Mouse (Mus musculus) natural killer cell, adult 2 months (primary cell): ENCODE results near the gene Afg3l1.
"Not testable (repeated sequence)": the region's sequence is repeated elsewhere in the genome, so short reads cannot be mapped to it uniquely, and the experiment has no call there.

Experiments used
- DNase-seq, 2 experiments: peaks; one replicate each; pipeline ENCODE4 v3.0.0; 2022; ENCODE audit warnings: low spot score in 2 of 2

Gene Afg3l1

DNA sequence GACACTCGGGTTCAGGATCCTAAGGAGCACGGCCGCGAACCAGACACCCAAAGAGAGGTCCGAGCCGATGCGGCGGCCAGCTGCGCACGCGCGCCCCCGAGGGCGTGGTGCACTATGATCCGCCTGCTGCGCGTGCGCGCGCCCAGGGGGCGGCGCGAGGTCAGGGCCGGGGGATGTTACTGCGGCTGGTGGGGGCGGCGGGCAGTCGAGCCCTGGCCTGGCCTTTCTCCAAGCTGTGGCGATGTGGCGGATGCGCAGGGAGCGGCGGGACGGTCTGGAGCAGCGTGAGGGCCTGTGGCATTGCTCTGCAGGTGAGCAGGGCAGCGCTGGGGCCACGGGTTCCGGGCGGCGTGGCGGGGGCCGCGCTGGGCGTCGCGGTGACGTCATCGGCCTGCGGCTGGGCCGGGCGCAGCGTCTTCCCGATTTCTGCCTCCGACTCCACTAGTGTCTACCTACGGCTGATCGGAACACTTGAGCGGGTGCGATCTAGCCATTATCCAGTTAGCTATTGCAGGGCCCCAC lies at the start of gene Afg3l1:
Afg3l1 (plus strand) TSS at position 167 of the 522 bp plus-strand sequence.
- peak; percentile 91 to 92 for DNase-seq

DNA sequence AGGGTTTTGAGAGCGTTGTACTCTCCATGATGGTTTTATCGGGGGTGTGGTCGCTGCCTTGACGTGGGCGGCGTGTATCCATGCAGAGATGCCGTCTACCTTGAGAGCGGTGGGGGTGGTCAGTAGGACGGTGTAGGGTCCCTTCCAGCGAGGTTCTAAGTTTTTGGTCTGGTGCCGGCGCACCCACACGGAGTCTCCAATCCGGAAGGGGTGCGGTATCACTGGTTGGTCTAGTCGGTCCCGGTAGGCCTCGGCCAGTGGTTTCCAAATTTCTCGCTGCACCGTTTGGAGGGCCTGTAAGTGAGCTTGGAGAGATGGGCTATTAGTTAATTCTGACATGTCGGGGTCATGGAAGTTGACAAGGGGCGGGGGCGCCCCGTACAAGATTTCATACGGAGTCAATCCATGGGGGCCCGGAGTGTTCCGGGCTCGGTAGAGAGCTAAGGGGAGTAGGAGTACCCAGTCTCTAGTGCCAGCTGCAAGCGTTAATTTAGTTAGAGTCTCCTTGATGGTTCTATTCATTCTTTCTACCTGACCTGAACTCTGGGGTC lies 49.3 kb upstream of the Afg3l1 start:
- no peak for DNase-seq

DNA sequence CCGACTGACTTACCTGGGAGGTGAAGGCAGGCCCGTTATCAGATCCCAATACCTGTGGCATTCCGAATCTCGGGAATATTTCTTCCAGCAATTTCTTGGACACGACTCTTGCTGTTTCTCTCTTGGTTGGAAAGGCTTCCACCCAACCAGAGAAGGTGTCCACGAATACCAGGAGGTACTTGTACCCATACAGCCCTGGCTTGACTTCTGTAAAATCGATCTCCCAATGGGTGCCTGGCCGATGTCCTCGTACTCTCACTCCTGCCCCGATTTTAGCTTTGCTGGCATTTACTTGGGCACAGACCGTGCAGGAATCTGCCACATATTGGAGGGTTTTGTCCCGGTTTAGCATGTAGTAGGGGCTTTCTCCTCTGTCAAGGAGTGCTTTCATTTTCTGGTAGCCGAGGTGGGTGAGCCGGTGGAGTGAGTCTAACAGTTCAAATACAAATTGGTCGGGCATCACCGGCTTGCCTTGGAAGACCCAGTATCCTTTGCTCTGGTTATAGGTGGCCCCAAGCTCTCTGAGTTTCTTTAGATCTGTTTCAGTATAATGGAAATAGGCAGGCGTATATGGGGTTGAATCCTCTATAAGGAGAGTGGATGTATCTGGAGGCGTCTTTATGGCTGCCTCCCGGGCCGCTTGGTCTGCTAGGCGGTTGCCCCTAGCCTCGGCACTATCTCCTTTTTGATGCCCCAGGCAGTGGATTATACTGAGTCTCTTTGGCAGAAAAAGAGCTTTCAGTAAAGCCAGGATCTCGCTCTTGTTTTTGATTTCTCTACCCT lies 48.6 kb upstream of the Afg3l1 start:
- no peak for DNase-seq

DNA sequence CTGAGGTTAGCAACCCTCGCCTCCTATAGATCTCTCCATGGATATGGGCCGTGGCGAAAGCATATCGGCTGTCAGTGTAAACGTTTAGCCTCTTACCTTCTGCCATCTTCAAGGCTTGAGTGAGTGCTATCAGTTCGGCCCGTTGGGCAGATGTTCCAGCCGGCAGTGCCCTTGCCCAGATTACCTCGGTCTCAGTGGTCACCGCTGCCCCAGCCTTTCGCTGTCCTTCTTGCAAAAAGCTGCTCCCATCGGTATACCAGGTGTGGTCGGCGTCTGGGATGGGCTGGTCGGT lies 48.0 kb upstream of the Afg3l1 start:
- not testable (repeated sequence) for DNase-seq

DNA sequence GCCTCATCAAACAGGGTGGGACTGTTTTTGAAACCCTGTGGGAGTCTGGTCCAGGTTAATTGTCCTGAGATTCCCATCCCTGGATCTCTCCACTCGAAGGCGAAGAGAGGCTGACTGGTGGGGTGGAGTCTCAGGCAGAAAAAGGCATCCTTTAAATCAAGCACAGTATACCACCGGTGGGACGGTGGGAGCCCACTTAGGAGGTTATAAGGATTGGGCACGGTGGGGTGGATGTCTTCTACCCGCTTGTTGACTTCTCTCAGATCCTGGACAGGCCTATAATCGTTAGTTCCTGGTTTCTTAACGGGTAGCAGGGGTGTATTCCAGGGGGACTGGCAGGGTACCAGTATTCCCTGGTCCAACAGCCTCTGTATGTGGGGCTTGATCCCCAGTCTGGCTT lies 46.8 kb upstream of the Afg3l1 start:
- DNase-seq: not testable (repeated sequence)

DNA sequence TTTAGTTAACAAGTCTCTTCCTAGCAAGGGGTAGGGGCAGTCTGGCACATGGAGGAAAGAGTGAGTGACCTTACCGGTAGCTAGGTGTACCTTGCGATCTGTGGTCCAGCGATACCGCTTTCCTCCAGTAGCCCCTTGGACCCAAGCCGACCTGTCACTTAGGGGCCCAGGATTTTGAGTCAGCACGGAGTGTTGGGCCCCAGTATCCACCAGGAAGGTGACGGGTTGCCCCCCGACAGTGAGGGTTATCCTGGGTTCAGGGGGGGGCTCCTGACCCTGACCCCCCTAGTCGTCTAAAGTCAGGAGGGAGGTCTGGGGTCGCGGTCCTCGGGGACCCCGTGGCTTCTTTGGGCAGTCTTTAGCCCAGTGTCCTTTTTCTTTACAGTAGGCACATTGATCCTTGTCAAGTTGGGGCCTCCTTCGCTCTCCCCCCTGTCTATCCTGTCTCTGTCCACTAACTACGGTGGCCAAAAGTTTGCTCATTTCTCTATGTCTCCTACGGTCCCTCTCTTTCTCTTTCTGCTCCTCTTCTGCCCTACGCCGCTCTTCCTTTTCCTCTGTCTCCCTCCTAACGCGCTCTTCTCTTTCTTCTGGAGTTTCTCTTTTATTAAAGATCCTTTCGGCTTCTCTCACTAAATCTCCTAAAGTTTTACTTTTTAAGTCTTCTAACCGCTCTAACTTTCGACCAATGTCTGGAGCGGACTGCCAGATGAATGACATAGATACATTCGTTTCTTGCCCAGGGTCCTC lies 45.9 kb upstream of the Afg3l1 start:
- DNase-seq: no peak

DNA sequence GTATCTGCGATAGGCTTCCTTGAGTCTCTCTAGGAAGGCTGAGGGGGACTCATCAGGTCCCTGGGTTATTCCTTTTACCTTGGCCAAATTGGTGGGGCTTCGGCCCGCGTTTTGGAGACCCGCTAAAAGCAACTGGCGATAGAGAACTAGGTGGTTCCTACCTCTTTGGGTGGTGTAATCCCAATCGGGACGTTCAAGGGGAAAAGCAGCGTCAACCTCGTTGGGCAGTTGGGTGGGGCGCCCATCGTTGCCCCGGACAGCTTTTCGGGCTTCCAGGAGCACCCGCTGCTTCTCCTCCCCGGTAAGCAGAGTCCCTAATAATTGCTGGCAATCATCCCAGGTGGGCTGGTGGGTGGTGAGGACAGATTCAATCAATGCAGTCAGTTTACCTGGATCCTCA lies 45.3 kb upstream of the Afg3l1 start:
- DNase-seq: no peak

DNA sequence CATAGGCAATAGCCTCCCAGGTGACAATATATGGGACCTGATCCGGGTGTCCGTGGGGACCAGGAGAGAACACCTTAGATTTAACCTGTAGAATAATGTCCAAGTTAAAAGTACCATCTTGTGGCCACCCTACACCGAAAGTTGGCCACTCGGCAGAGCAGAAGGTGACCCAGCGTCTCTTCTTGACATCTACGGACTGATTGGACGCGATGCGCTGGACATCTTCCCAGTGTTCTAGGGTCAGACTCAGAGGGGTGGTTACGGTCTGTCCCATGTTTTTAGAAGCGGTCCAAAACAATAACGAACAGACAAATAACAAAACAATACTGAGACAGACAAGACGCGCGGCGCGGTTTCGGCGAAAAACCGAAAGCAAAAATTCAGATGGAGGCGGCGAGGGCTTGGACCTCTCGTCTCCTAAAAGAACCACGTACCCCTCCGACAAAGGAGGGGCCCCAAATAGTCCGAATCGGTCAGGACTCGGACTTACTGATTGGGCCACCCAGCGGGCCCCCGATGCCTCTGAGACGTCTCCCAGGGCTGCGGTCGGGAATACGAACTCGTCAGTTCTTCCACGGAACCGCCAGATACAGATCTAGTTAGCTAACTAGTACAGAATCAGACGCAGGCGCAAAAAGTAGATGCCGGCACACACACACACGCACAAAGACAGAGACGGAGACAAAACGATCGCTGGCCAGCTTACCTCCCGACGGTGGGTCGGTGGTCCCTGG lies 44.3 kb upstream of the Afg3l1 start:
- DNase-seq: not testable (repeated sequence)

DNA sequence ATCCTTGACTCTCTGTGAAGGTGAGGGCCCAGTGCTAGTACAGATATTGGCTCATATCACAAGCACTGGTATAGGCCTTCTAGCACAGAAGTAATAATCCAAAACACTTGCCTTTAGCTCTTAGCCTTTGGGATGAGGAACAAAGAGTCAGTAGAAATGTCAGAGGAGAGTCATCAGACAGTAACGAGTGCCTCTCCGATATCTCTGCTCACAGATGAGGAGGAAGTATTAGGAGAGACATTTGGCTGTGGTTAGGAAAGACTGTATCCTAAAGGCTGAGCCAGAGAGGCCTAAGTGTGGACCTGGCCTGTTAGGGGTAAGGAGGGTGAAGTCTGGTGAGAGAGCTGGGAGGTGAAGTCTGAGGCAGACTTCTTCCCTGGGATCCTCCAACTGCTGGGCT lies 35.9 kb upstream of the Afg3l1 start:
- DNase-seq: no peak

DNA sequence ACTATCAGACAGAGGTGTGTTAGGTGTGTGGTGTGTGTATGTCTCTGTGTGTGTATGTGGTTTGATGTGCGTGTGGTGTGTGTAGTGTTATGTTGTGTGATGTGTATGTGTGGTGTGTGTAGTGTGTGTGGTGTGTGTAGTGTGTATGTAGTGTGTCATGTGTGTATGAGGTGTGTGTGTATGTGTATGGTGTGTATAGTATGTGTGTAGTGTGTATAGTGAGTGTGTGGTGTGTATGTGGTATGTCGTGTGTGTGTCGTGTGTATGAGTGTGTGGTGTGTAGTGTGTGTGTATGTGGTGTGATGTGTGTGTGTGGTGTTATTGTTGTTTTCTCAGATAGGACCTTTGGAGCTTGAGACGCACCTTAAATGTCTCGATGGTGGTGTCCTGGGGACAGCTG lies 35.4 kb upstream of the Afg3l1 start:
- no peak for DNase-seq

DNA sequence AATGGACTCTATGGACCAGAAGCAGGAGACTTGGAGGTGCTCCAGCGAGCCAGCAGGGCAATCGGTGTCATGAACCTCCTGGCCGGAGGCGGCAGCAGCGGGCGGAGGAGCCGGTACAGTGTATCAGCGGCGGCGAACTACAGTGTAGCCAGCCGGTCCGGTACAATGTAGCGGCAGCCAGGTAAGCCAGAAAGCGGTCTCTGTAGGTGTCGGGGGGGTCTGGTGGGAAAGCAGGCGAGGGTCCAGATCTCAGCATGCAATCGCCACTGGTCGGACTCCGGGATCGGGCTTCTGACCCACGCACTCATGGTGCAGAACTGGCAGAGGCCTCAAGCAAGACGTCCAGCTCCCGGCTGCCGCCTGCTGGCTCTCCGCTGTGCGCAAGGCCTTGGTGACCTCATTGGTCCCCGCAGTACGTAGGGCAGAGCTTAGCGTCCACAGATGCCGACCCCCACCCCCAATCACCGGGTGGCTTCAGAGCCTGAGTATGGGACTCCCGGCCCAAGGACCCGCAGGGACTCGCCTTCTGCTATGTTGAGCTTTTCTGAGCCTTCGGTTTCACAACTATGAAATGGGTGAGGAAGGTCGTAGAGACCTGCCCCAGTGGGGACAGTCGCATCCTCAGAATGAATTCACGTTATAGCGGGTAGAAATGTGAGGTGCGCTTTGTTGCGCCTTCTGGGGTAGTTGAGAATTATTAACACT lies 34.7 kb upstream of the Afg3l1 start:
- DNase-seq: peak; percentile 86 to 90

DNA sequence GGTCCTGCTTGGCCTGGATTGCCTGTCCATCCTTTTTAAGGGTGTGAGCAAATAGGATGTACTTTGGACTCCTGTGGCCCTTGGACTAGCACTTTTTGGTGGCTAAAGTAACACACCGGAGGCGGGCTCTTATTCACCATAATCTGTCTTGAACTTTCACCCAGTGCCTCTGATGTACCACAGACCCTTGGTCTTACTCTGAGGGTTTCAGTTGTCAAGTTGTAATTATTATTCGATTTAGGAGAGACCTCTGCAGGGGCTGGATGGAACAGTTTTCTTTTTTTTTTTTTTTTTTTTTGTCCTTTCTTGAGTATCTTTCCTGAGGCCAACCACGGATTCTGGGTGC lies 34.2 kb upstream of the Afg3l1 start:
- DNase-seq: no peak

DNA sequence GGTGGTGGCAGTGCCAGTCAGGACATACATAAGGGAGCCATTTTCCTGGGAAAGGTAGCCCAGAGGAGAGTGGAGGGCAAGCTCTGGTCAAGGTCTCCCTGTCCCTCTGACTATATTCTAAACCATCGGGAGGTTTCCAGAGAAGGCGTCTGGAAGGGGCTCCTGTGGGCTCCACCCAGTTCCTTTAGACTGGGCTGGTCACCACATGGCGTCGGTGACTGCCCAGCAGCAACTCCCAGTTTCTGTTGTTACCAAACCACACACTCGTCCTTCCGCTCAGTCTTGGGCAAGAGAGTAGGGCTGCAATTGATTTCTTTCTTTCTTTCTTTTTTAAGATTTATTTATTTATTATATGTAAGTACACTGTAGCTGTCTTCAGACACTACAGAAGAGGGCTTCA lies 33.6 kb upstream of the Afg3l1 start:
- no peak for DNase-seq

DNA sequence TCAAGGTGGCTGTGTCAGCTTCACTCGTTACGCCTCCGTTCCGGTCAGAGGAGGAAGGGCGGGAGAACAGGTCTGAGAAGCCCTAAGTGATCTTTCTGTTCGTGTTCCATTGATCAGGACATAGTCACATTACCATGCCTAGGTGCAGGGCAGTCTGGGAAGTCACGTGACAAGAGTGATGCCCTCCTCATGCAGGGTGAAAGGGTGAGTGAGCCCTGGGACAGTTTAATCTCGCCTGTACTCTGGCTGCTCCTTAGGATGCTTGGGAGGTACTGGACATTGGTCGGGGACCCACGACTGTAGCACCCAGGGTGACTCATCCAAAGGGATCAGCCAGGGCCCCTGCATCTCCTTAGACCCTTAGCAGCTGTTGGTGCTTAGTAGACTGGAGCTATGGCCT lies 31.7 kb upstream of the Afg3l1 start:
- no peak for DNase-seq

DNA sequence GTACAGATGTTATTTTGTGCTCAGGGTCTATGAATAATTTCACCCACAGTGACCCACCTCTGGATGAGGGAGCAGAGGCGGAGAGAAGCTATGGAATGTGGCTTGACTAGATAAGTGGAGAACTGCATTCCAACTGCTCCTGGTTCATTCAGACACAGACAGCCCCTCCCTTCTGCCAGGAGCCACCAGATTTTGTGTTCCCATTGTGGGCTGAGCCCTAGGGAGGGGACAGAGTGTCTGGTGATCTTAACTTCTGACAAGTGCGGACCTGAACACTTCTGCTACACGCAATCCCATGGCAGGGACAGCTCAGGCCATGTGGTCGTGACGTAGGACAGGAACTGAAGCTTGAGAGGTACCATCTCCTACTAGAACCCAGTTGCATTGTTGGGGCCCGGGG lies 30.9 kb upstream of the Afg3l1 start:
- no peak for DNase-seq

DNA sequence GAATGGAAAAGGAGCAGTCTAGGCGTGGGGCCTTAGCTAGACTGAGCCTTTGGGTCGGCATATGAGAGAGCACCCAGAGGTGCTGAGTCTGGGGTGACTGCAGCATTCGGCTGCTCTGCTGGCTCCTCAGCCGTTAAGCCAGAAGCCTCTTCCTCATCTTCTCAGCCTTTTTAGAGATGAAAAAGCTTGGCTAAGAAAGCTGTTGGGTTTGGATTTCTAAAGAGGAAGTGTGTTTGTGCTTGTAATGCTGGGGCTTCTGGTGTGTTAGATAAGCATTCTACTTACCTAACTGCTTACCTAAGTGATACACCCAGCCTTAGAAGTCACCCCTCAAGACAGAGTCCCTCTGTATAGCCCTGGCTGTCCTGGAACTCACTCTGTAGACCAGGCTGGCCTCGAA lies 26.9 kb upstream of the Afg3l1 start:
- no peak for DNase-seq

DNA sequence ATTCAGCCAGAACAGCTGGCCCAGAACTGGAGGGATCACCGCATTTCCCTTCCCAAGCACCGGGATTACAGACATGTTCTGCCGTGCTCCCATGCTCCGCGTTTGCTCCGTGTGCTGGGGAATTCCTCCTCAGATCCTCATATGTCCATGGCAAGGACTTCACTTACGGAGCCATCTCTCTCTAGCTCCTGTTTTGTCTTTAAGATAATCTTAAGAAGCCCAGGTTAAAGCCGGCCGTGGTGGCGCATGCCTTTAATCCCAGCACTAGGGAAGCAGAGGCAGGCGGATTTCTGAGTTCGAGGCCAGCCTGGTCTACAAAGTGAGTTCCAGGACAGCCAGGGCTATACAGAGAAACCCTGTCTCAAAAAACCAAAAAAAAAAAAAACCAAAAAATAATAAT lies 26.0 kb upstream of the Afg3l1 start:
- DNase-seq: not testable (repeated sequence)

DNA sequence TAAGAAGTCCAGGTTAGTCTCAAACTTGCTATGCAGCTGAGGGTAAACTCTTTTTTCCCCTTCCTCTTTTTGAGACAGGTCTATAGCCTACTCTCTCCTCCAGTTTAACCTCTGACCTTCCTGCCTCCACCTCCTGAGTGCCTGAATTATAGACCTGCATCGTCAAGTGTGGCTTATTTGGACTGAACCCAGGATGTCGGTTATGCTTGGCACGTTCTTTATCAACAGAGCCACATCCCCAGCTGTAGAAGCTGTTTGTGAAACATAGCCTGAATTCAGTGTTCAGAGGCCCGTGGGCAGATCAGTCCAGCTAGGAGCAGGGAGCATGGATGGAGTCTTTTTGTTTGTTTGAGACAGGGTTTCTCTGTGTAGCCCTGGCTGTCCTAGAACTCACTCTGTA lies 25.6 kb upstream of the Afg3l1 start:
- DNase-seq: no peak

DNA sequence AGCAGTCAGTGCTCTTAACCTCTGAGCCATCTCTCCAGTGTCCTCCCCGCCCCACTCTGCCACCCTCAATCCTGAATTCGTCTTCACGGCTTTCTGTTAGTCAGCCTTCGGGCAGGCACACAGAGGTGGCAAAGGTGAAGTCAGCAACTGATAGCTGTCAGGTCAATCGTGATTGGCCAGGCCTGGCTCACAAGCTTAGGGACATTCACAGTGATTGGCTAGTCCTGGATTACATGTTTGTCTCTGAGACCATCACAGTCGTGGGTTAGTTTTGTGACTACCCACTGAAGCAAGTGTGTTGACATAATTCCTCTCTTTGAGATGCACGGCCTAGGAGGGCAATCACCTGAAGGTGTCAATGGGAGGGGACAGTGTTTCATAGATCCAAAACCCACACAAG lies 24.4 kb upstream of the Afg3l1 start:
- DNase-seq: no peak

DNA sequence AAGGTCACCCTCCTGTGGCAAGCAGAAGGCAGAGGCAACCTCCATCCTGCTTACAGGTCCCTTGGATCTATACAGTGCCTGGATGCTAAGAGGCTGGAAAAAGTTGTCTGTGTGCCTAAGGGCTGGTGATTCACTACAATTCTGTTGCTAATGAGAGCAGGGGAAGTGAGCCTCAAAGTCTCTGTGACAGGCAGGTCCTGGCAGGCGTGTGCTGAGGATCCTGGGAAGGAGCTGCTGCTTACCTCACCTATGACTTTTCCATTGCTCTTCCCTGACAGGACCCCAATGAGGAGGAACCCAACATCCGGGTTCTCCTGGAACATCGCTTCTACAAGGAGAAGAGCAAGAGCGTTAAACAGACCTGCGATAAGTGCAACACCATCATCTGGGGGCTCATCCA lies 23.8 kb upstream of the Afg3l1 start:
- DNase-seq: no peak

DNA sequence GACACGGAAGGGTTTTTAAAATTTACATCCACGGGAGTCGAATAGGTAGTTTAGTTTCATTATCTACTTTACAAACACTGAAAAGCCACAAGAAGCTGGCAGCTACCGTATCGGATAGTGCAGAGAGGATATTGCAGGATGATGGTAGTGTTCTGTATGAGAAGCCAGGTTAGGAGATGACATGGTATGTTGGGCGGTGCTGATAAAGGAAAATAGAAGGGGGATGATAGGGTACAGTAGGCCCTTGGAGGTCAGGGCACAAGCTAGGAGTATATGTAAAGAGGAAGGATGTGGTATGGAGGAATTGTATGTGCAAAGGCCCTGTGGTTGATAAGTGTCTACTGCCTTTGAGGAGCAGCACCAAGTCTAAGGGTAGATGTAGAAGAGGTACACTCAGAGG lies 23.1 kb upstream of the Afg3l1 start:
- no peak for DNase-seq

DNA sequence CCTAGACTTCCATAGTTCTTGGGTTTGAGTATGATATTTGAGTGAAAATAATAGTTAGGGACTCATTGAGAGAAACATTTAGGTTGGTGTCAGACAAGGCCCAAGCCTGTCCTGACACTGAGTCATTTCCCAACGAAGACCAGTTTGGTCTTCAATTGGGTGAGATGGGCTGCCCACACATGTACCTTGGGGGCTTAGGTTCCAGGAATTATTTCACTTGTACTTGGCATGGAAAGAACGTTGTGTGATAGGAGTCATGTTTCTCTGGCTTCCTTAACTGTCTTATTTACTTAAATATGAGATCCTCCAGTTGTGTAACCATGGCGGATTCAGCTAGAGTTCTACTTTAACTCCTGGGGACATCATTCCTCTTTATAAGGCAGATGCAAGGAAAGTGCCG lies 14.1 kb upstream of the Afg3l1 start:
- DNase-seq: no peak
